Mouse (Mus musculus) hindbrain, embryonic 14.5 days (tissue): Measurements from ENCODE around the gene Nol8. TPM values are rescaled to one million over a fixed set of nuclear protein-coding genes. Genes with fewer than 3 reads are reported as not detected.

Source experiments
- ATAC-seq: fragments of 200-750 bp; cut with Nextera tagmentation; 2 replicates; pipeline ENCODE4 v1.8.0; 2017; ENCODE audit warnings: moderate number of reproducible peaks, mild to moderate bottlenecking, moderate TSS enrichment, moderate library complexity; ENCODE audit not compliant: low FRiP score
- DNase-seq: peaks from one replicate; pipeline ENCODE4 v3.0.0-alpha.2; 2015; ENCODE audit warnings: low spot score
- H3K27ac ChIP-seq: fragments of 300-500 bp; sonication (generic); 2 replicates; pipeline ENCODE4 v1.5.1; 2014; ENCODE audit warnings: mild to moderate bottlenecking, moderate library complexity
- H3K27me3 ChIP-seq: fragments of 300-500 bp; sonication (generic); 2 replicates; pipeline ENCODE4 v1.6.1; 2014; ENCODE audit warnings: mild to moderate bottlenecking, low read length, mixed read lengths; ENCODE audit not compliant: control insufficient read depth, insufficient read depth
- H3K36me3 ChIP-seq: fragments of 300-500 bp; sonication (generic); replicated peaks from 2 replicates; pipeline ENCODE4 v1.6.1; 2014; ENCODE audit not compliant: control insufficient read depth, insufficient read depth
- H3K4me1 ChIP-seq: fragments of 300-500 bp; sonication (generic); replicated peaks from 2 replicates; pipeline ENCODE4 v1.6.1; 2014; ENCODE audit warnings: antibody characterized with exemption, low read length, mixed read lengths; ENCODE audit not compliant: control insufficient read depth, insufficient read depth
- H3K4me2 ChIP-seq: fragments of 300-500 bp; sonication (generic); replicated peaks from 2 replicates; pipeline ENCODE4 v1.6.1; 2014; ENCODE audit warnings: mild to moderate bottlenecking, moderate library complexity
- H3K4me3 ChIP-seq: fragments of 300-500 bp; sonication (generic); replicated peaks from 2 replicates; pipeline ENCODE4 v1.5.1; 2014; ENCODE audit warnings: mild to moderate bottlenecking, low read length
- H3K9ac ChIP-seq: fragments of 300-500 bp; sonication (generic); 2 replicates; pipeline ENCODE4 v1.6.1; 2014
- H3K9me3 ChIP-seq: fragments of 300-500 bp; sonication (generic); 2 replicates; pipeline ENCODE4 v1.6.1; 2016; ENCODE audit warnings: low read length; ENCODE audit not compliant: control insufficient read depth
- WGBS: fragments of 180-500 bp; shearing (Covaris S2); extraction: QIAGEN DNeasy Blood & Tissue Kit; methylation state at CpG from one replicate; pipeline ENCODE4 v1.1.7; 2014; 5-methylcytosine and 5-hydroxymethylcytosine counted together
- polyA plus RNA-seq: library from polyadenylated mRNA; unstranded; fragments of >200 nt; fragmentation: Nextera tagmentation; extraction: Ambion mirVana; gene quantifications from 2 replicates; pipeline ENCODE4 v1.2.1, GENCODE M21; 2014

Gene Nol8
- polyA plus RNA-seq, 1 experiment from 2014 or later, result 13.7 TPM

DNA sequence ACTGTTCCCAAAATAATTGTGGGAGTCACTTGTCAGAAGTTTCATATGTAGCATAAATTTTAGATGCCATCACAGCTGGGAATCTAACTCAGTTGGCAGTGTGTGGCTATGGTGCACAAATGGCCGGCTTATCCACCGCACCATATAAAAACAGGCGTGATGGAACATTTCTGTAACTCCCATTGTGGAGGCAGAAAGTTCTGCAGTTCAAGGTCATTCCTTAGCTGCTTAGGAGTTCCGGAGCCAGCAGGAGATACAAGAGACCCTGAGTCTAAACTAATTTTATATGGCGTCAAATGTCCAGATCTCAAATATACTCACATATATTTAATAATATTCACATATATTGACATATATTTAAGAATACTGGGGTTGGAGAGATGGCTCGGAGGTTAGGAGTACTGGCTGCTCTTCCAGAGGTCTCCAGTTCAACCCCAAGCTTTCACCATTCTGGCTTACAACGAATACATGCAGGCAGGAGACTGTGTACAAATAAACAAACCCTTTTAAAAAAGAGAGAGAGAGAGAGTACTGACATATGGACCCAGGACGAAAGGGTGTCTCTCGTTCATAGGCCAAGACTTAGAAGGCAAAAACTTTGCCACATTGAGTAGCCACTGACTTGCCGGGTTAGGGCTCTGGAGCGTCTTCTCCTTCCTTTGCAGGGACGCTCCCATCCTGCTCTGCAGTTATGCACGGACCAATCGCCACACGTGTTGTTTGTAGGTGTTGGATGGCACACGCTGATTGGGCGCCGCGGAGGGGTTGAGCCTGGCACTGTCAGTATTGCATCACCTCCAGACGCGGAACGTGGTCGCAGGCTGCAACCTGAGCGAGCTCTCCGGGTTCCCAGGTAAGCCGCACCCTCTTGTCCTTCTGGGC, 28.7 kb downstream of the Nol8 start, which contains the start of gene Iars:
Iars (plus strand) TSS at position 750 of the 882 bp plus-strand sequence.
- Histone ChIP-seq H3K9me3 (no peaks in the 10 kb centered on the region), H3K9ac (peak within 1 kb of the TSS; percentile 61), H3K27ac (peak within 1 kb of the TSS; percentile 64; the same call in 1 of the 2 replicates), H3K4me2 (peak within 1 kb of the TSS; percentile 79), H3K4me3 (peak within 1 kb of the TSS; percentile 48), H3K4me1 (peaks cover 13% of the 10 kb centered on the region), H3K27me3 (no peaks in the 10 kb centered on the region), H3K36me3 (peaks cover 26% of the 10 kb centered on the region)
- DNase-seq (peak; percentile 99), ATAC-seq (peak; percentile 100)
- 6% methylated on average over 26 of the region's 26 CpGs for WGBS

DNA sequence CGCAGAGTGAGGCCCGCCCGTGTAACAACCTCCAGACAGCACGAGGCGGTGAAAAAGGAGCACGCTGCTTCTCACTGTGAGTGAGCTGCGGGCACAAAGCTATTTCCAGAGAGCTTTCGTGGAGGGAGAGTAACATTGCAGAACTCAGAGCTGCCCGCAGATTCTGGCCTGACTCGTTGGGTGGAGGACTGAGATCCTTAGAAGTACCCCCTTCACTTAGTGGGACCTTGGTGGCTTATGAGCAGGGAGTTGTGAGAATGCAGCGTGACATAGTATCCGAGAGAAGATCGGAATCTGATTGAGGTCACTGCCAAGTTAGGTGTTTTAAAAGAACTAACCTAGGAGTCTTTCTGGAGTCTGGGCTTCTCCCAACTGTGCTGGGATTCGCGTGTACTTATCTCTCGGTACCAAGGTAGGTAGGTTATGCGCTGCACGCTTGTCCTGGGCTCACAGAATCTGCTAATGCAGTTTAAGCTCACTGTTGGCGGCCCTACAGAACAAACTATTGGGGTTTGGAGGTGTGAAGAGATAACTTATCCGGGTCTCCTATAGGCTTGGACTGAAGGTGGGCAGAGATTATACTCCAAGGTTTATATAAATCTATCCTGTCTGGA, 29.5 kb downstream of the Nol8 start:
- WGBS, result under 1% methylated on average over 20 of the region's 20 CpGs
- H3K9ac ChIP-seq, result peak overlapping the region; percentile 61
- ATAC-seq (peak; percentile 78), DNase-seq (no peak)
- peak overlapping the region; percentile 79 for H3K4me2 ChIP-seq
- H3K27ac ChIP-seq, result no peak overlapping the region
- H3K4me1 ChIP-seq, result peaks cover 13% of the 10 kb centered on the region
- no peaks in the 10 kb centered on the region for H3K9me3 ChIP-seq
- peaks cover 18% of the 10 kb centered on the region for H3K36me3 ChIP-seq
- H3K27me3 ChIP-seq, result no peaks in the 10 kb centered on the region
- peak overlapping the region; percentile 48 for H3K4me3 ChIP-seq

DNA sequence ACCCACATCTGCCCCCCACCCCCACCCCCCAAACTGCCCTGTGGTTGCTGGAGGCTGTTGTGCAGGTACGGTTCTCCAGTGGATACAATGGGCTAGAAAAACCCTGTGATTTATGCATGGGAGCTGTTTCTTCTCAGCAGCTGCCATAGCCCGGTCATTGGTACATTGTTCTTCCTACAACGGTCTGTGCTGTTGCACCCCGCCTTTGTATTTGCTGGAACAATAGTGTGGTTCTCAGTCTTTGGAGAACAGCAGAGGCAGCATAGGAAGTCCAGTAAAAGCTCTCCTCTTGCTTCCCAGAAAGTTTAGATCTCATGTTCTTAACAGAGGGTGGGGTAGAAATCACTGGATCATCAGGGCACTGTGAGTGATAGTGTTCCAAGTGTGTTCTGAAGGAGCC, 31.4 kb downstream of the Nol8 start:
- peaks cover 13% of the 10 kb centered on the region for H3K4me1 ChIP-seq
- ATAC-seq, result no peak
- H3K4me2 ChIP-seq, result no peak overlapping the region
- H3K27me3 ChIP-seq, result no peaks in the 10 kb centered on the region
- 39% methylated on average over 4 of the region's 4 CpGs for WGBS
- peaks cover 19% of the 10 kb centered on the region for H3K36me3 ChIP-seq
- no peak overlapping the region for H3K27ac ChIP-seq
- H3K4me3 ChIP-seq, result no peak overlapping the region
- no peak for DNase-seq
- no peaks in the 10 kb centered on the region for H3K9me3 ChIP-seq
- no peak overlapping the region for H3K9ac ChIP-seq

DNA sequence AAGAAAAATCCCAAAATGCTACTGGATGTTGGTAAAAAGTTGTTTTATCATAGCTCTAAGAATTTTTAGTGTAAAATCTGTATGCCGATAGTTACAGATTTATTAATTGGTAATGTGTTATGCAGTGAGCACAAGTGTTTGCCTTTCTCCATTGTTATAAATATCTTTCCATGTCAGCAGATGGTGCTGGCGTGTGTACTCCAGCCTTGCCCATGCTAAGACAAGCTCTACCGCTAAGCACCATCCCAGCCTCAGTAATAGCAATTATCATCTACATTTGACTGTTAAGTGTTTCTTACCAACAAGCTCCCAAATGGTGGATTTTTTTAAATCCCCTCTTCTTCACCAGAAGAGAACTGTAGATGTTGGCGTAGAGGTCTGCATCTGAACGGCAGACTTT, 38.2 kb downstream of the Nol8 start:
- Histone ChIP-seq H3K27me3 (no peaks in the 10 kb centered on the region), H3K36me3 (peaks cover 61% of the 10 kb centered on the region), H3K4me3 (no peak overlapping the region), H3K4me1 (no peaks in the 10 kb centered on the region), H3K9me3 (no peaks in the 10 kb centered on the region), H3K27ac (no peak overlapping the region), H3K9ac (no peak overlapping the region), H3K4me2 (no peak overlapping the region)
- WGBS, result 99% methylated on average over 5 of the region's 5 CpGs
- DNase-seq (no peak), ATAC-seq (no peak)

DNA sequence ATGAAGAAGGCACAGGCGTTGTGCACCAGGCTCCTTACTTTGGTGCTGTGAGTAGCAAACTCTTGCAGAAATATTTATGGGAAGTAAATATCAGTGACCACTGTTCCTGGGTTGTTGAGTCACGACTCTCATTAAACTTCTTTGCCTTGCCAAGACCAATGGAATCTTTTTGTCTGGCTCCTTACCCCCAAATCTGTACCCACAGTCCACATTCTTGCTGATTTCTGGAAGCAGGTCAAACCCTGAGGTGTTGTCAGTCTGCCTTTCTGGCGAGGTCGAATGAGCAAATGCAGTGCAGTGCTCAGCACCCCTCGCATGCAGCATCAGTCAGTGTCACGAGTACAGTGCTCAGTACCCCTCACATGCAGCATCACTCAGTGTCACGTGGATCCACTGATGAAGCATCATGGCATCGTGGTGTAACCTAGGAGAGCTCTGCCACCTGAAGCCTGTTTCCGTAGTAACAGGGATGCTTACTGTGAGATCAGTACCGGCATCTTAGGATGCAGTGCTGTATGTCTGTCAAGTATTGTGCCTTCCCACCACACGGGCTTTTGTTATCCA, 50.4 kb downstream of the Nol8 start:
- no peaks in the 10 kb centered on the region for H3K27me3 ChIP-seq
- no peak for DNase-seq

DNA sequence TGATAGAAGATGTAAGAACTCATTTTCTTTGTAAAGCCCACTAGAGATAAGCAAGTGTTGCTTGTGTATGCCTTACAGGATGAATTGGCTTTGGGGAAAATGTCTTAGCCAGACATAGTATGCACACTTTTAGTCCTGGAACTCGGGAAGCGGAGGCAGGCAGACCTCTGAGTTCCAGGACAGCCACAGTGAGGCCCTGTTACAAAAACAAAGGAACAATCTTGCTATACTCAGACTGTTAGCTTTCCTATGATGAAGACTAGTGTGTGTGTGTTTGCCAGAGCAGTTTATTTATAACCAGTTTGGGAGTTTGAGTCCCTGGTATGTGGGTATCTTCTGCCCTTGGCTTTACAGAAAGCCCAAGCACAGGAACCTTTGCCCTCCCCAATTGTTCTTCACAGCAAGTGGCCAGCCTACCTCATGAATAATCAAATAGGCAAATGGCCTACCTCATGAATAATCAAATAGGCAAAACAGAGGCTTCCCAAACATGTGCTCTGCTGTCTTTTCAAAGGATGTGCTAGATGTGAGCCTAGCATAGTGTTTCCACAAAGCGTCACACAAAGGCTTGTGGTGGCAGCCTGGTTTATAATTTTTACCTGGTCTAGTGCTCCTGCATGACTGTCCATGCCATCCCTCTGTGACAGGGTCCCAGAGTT, 53.3 kb downstream of the Nol8 start:
- ATAC-seq, result peak; percentile 70; the same call in 1 of the 2 replicates
- H3K27ac ChIP-seq, result peak overlapping the region; percentile 43; the same call in 1 of the 2 replicates

More for the DNA sequence above, 50.4 kb downstream of the Nol8 start:
- no peak overlapping the region for H3K27ac ChIP-seq
- peaks cover 82% of the 10 kb centered on the region for H3K36me3 ChIP-seq
- H3K4me3 ChIP-seq, result no peak overlapping the region
- H3K4me1 ChIP-seq, result no peaks in the 10 kb centered on the region
- ATAC-seq, result no peak
- no peak overlapping the region for H3K4me2 ChIP-seq
- WGBS, result 85% methylated on average over 11 of the region's 11 CpGs
- H3K9me3 ChIP-seq, result no peaks in the 10 kb centered on the region
- H3K9ac ChIP-seq, result no peak overlapping the region

DNA sequence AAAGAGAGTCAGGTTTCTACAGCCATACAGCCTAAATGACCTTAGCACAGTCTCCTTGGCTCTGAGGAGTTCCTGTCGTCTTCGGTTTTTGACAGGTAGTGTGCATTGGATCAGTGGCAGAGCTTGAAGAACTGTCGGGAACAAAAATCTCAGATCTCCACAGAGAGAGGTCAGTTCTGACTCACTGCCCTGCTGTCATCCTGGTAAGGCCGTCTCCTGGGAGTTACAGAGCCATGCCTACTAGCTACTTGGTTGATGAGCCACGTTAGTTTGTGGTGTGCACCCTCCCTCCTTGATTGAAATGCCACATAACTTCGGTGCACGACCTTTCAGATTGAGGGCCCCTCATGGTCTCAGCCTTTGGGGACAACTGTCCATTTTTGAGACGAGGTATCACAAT, 55.4 kb downstream of the Nol8 start:
- H3K4me1 ChIP-seq, result no peaks in the 10 kb centered on the region
- no peak overlapping the region for H3K4me3 ChIP-seq
- DNase-seq, result no peak
- 87% methylated on average over 8 of the region's 8 CpGs for WGBS
- no peaks in the 10 kb centered on the region for H3K27me3 ChIP-seq
- peaks cover 98% of the 10 kb centered on the region for H3K36me3 ChIP-seq
- ATAC-seq, result no peak
- no peaks in the 10 kb centered on the region for H3K9me3 ChIP-seq
- no peak overlapping the region for H3K4me2 ChIP-seq
- H3K27ac ChIP-seq, result no peak overlapping the region
- H3K9ac ChIP-seq, result no peak overlapping the region

More for the DNA sequence above, 53.3 kb downstream of the Nol8 start:
- H3K4me3 ChIP-seq, result no peak overlapping the region
- WGBS, result 46% methylated on average over 3 of the region's 3 CpGs
- no peak overlapping the region for H3K9ac ChIP-seq
- H3K36me3 ChIP-seq, result peaks cover 99% of the 10 kb centered on the region
- H3K4me1 ChIP-seq, result no peaks in the 10 kb centered on the region
- peak; percentile 29 for DNase-seq
- H3K27me3 ChIP-seq, result no peaks in the 10 kb centered on the region
- no peaks in the 10 kb centered on the region for H3K9me3 ChIP-seq
- no peak overlapping the region for H3K4me2 ChIP-seq

DNA sequence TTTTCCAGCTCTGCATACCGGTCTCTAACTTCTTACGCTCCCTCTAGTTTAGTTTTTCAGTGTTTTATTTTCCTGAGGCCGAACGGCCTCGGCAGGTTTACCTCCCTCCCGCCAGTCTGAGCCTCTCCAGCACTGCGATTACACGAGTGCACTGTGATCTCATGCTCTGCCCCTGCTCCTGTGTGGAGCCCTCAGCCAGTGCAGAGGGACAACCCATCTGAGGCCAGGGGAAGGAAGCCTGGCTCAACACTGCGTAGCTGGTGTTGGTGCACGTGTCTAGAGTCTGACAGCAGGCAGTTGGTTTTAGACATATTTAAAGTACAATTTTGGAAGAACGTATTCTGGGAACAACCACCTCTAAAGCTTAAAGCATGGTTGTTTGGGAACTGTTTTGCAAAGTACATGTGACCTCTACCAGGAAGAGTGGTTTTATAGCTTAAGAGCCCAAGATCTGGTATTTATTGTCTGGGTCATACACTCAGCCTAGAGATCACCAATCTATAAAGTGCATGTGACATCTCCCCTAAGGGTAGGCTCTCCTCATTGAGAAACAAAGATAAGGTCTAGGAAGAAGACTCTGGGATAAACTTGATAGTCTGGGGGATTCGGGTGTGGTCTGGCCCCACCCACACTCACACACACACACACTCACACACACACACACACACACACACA, 59.3 kb downstream of the Nol8 start:
- no peak for ATAC-seq
- Histone ChIP-seq H3K4me3 (no peak overlapping the region), H3K4me2 (no peak overlapping the region), H3K36me3 (peaks cover 98% of the 10 kb centered on the region), H3K4me1 (no peaks in the 10 kb centered on the region), H3K27ac (no peak overlapping the region), H3K27me3 (no peaks in the 10 kb centered on the region), H3K9ac (no peak overlapping the region), H3K9me3 (no peaks in the 10 kb centered on the region)
- 95% methylated on average over 12 of the region's 12 CpGs for WGBS
- DNase-seq, result no peak
